ENCODE assay signal across 23 mouse cellular contexts in genomic region chr17:31005284-31005683, GRCm38 (mm10). TPM values are rescaled to one million over a fixed set of nuclear protein-coding genes. Genes with fewer than 3 reads are reported as not detected.
"Had no signal": no experiment of that assay in that cellular context is flagged by ENCODE, and none has a peak within 500 bp of the region (broad histone marks: within the 10 kb centered on the region; RNA-seq: fewer than 3 reads in every experiment).

No protein-coding gene starts in this region.

- H3K27me3 ChIP-seq: liver, embryonic 13.5 days; midbrain, embryonic 12.5 days; neural tube, embryonic 13.5 days had no signal

- H3K4me2 ChIP-seq: liver, embryonic 13.5 days; lung, embryonic 14.5 days; midbrain, embryonic 12.5 days; neural tube, embryonic 13.5 days had no signal

- H3K36me3 ChIP-seq: liver, embryonic 13.5 days; midbrain, embryonic 12.5 days; neural tube, embryonic 13.5 days had no signal

- DNase-seq: kidney, adult 2 months; kidney, postnatal 25 days; layer of hippocampus, postnatal 36 days; liver, embryonic 13.5 days; lung, embryonic 14.5 days; retina, postnatal 1 day; thymus, adult 18-20 months; thymus, postnatal 36 days had no signal

- H3K27ac ChIP-seq: kidney, postnatal 0 days; left cerebral cortex, adult 2 months; liver, embryonic 13.5 days; midbrain, embryonic 12.5 days; neural tube, embryonic 13.5 days had no signal

- ATAC-seq: intestine, postnatal 0 days; lung, postnatal 0 days; midbrain, embryonic 16.5 days had no signal

- H3K4me1 ChIP-seq: liver, embryonic 13.5 days had no signal

- H3K9ac ChIP-seq: liver, embryonic 13.5 days; lung, embryonic 14.5 days; midbrain, embryonic 12.5 days; neural tube, embryonic 13.5 days had no signal

- H3K9me3 ChIP-seq: liver, embryonic 13.5 days; midbrain, embryonic 12.5 days; neural tube, embryonic 13.5 days had no signal

- H3K4me3 ChIP-seq: left cerebral cortex, adult 2 months; liver, embryonic 13.5 days; midbrain, embryonic 12.5 days; myocyte; neural tube, embryonic 13.5 days had no signal

RNA-seq across cellular contexts. Expression of gene Umodl1, which starts 50.8 kb away (rescaled TPM):
- total RNA-seq: megakaryocyte-erythroid progenitor cell, adult 5-6 weeks; monocyte, adult 5-6 weeks; neutrophil, adult 5-6 weeks had no signal
- polyA plus RNA-seq: kidney, adult 2 months; limb, embryonic 11.5 days; lung, embryonic 14.5 days; lung, postnatal 0 days; midbrain, embryonic 12.5 days; myocyte; neural tube, embryonic 13.5 days; spleen, adult 2 months; stomach, embryonic 16.5 days; urinary bladder, adult 2 months had no signal
